Mouse (Mus musculus): ENCODE measurements at regions not wholly inside any gene's neighbourhood (a gene's known extent, or its start where the extent isn't known, plus 50 kb on each side); places are given as distances from the start of the nearest gene placed in this dataset.
A peak's percentile ranks its signal among the peaks of the same experiment; 100 is the strongest.
"Not testable (repeated sequence)": the region's sequence is repeated elsewhere in the genome, so short reads cannot be mapped to it uniquely, and the experiment has no call there.

DNA sequence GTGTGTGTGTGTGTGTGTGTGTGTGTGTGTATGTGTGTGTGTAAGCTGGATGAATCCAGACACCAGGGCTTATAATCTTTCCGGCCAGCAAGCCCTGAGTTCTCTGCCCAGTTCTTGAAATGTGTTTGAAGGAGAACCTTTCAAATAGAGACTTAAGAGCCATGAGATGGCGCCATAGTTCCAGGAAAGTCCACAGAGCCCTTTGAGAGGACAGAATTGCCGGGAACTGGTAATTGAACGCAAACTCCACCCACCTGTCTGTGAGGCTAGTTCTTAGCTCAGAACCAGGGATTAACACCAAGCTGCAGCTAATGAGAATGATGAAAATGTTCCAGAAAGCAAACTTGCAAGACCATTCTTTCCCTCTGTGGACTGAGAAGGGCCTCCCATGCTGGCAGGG is 72.2 kb downstream of the Trim42 start:
- peak; percentile 33 for DNase-seq

DNA sequence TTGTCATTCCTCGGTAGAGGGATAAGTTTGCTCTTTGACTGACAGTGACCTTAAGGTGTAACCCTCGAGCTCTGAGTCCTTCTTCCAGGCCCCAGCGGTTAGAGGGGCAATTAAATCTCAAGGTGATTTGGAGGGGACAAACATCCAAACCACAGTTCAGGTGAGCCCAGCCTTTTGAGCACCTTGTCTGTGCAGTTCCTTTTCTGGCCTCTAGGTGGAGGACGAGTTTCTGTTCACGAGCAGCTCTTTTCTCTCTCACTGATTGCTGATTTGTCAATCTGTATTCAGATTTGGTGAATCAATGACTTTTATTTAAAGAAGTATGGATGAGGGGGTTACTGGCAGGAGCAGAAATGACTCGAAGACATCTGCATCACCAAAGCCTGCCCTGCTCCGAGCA is 74.0 kb downstream of the Trim42 start:
- DNase-seq, result no peak

DNA sequence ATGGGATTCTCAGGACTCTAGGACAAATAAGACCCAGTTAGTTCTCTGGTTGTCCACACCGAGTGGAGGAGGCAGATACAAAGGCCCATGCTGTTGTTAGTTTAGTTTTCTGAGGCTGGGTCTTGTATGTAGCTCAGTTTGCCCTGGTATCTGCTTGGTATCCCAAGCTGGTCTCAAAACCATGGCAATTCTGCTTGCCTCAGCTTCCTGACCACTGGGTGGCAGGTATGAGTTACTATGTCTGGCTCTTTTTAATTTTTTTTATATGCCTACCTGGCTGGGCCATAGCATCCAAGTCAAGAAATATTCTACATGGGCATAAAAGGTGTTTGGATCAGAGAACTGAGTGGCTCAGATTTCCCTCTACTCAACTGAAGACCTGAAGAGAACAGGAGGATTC is 77.9 kb downstream of the Trim42 start:
- DNase-seq, result no peak

- DNase-seq, result no peak
These were observed 85.4 kb downstream of the Trim42 start for GRCm38 (mm10) chr9:97284282-97284802.

- DNase-seq, result no peak
These were observed 87.7 kb downstream of the Trim42 start for GRCm38 (mm10) chr9:97282090-97282489.

DNA sequence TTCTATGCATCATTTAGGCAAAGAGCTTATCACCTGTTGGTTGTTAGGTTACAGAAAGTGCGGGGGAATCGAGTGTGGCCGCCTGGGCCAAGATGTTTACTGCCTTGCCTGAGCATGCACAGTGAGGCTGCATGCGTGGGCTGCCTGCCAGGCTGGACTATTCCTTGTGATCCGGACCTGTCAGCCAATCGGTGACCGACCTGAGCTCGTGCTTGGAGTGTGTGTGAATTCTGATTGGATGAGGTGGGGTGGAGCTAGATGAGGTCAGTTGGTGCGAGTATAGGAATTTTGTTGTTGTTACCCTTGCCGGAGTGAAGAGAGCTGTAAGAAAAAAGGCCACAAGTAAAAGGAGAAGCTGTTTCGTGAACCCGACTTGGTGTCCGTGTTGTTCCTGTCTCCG is 94.3 kb downstream of the Trim42 start:
- not testable (repeated sequence) for DNase-seq

GRCm38 (mm10) chr9:97273891-97274290 is 95.9 kb downstream of the Trim42 start:
- DNase-seq, result no peak

DNA sequence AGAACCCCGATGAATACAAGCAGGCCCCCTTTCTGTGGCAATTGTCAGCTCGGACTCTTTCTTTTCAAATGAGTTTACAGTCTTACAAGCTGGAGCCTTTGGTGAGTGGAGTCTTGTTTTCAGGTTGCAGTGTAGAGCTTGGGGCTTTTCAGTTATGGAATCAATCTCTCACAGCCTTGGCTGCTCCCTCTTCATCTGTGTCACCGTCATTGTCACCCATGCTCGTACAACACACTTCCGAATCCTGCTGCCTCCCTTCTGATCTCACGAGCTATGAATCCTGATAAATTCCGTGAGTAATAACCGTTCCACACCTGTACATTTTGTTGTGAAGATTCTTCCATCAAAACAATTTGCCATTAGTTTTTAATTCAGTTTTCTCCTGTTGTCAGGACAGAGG is 97.7 kb downstream of the Trim42 start:
- no peak for DNase-seq

- no peak for DNase-seq
These were observed 122.1 kb downstream of the Trim42 start for GRCm38 (mm10) chr9:97247621-97248020.

DNA sequence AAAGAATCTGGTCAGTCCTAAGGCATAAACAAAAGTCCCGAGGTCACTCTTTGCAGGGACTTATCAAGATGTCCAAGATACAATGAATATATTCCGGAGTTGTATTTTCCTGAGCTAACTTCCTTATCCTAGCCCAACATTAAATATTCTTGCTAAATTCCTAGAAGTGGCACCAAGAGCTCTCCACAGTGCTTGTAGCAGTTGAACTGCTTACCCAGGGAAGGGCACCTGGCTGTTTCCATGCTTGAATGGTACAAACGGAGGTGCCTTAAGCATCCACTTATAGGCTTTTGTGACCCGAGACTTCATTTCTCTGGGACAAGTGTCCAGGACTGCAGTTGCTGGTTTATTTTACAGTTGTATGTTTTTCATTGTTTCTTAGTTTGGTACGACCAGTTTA is 115.1 kb upstream of the Slc25a36 start:
- DNase-seq, result no peak

DNA sequence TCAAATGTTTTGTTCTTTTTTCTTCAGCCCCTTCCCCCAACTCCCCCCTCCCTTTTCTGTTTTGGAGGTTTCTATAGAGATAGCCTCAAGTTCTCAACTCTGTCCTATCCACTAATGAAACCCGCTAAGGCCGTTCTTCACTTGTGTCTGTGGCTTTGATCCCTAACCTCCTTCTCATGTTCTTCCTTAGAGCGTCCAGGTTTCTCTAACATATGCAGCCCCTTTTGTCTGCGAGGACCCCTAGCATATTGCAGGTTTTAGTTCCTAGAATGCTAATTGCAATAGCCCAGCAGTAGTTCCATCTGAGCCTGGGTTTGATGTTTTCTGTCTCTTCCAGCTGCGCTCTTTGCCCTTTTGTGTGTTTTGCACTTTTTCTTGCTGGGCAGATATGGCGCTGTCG is 113.6 kb upstream of the Slc25a36 start:
- DNase-seq, result no peak

- no peak for DNase-seq
These were observed 103.8 kb upstream of the Slc25a36 start for GRCm38 (mm10) chr9:97214806-97215205.

GRCm38 (mm10) chr9:97190321-97190860 is 79.4 kb upstream of the Slc25a36 start:
- DNase-seq, result no peak

DNA sequence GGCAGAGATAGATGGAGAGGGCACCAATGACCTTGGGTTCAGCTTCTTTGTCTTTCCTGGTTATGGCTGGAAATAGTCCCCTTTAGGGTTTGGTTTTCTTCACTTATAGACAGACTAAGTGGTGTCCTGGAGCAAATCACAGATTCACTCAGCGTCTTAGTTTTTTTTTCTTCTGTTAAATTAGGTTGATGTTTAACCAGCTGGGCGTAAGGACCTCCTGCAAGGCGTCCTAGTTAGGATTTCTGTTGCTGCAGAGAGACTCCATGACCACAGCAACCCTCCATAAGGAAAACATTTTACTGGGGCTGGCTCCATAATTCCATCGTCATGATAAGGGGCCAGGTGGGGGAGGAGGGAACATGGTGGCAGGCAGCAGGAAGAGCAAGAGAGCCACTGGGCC is 78.7 kb upstream of the Slc25a36 start:
- DNase-seq, result no peak

GRCm38 (mm10) chr9:97188616-97189330 is 77.8 kb upstream of the Slc25a36 start:
- DNase-seq, result no peak

- DNase-seq, result no peak
These were observed 62.4 kb upstream of the Slc25a36 start for GRCm38 (mm10) chr9:97173230-97173951.

GRCm38 (mm10) chr9:97172075-97172474 is 61.1 kb upstream of the Slc25a36 start:
- peak; percentile 47 for DNase-seq

DNA sequence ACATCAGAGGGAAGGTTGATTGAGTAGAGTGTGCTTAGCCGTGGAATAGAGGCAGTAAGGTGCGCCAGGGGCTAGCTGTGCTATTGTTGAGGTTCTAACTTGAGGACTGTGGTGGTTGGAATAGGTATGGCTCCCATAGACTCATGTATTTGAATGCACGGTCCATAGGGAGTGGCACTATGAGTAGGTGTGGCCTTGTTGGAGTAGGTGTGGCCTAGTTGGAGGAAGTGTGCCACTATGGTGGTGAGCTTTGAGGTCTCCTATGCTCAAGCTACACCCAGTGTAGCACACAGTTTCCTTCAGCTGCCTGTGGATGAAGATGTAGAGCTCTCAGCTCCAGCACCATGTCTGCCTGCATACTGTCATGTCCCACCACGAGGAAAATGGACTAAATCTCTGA is 60.5 kb upstream of the Slc25a36 start:
- DNase-seq, result no peak

DNA sequence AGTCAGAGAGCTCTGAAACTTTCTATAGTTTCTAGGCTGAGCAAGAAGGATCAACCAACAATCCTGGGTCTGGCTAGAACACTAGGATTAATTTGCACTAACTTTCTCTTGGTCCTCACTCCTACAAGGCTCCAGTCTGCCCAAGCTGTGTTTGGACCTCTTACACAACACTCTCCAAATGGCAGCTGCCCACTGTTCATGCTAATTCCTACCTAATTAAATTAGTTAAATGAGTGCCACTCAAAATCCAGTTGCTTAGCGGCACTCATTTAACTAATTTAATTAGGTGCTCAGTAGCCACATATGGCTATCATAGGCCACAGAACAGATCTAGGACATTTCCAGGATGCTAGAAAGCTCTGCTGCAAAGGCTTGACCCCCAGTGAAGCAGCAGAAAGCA is 59.9 kb upstream of the Slc25a36 start:
- DNase-seq, result no peak

DNA sequence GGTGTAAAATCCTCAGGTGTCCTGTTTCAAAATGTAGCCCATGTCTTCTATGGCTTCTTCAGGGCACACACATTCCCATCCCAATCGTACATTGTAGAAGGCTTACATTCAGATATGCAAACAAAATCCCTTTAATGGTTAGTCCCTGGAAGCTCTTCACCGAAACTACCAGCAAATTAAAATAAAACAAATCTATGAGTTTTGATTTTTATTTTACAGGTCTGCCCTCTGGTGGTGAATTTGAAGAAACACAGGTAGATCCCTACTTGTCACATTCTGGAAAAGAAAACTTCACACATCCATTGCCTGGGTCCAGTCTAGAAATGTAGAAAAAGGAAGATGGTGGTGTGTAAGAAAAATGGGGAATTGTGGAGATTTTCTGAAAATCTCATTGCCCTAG is 51.5 kb upstream of the Slc25a36 start:
- DNase-seq, result no peak
